Mouse (Mus musculus) layer of hippocampus, postnatal 25 days (tissue): ENCODE results near the gene Nr1d1. TPM values are rescaled to one million over a fixed set of nuclear protein-coding genes. Genes with fewer than 3 reads are reported as not detected.

Experiments used
- DNase-seq, 2 experiments: peaks; one replicate each; pipeline ENCODE4 v3.0.0; 2022; ENCODE audit warnings: mixed read lengths in 2 of 2, low spot score in 1 of 2; ENCODE audit errors: extremely low spot score in 1 of 2
- total RNA-seq, 2 experiments: library from RNA; stranded (reverse); gene quantifications; 2 replicates each; pipeline ENCODE4 v1.2.3; 2021

Nr1d1 gene
- total RNA-seq, 2 experiments from 2014 or later = 78.1 to 92.2 TPM

GRCm38 (mm10) chr11:98788550-98789218 is 13.6 kb upstream of the Nr1d1 start:
- DNase-seq = peak; percentile 42 to 71

- DNase-seq = no peak
Observed at GRCm38 (mm10) chr11:98788139-98788538, 13.0 kb upstream of the Nr1d1 start.

DNA sequence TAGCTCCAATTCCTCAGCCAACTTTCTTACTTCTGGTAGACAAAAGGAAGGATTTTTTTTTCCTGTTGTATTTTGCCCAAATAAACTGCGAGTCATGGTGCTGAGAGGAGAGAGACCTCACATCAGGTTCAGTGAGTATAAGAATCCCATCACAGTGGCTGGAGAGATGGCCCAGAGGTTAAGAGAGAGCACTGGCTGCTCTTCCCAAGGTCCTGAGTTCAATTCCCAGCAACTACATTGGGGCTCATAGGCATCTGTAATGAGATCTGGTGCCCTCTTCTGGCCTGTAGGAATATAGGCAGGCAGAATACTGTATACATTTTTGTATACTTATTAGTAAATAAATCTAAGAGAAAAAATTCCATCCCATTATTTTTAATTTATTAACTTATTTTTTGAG is 12.6 kb upstream of the Nr1d1 start:
- DNase-seq = no peak

- no peak for DNase-seq
Observed at GRCm38 (mm10) chr11:98787229-98787628, 12.1 kb upstream of the Nr1d1 start.

DNA sequence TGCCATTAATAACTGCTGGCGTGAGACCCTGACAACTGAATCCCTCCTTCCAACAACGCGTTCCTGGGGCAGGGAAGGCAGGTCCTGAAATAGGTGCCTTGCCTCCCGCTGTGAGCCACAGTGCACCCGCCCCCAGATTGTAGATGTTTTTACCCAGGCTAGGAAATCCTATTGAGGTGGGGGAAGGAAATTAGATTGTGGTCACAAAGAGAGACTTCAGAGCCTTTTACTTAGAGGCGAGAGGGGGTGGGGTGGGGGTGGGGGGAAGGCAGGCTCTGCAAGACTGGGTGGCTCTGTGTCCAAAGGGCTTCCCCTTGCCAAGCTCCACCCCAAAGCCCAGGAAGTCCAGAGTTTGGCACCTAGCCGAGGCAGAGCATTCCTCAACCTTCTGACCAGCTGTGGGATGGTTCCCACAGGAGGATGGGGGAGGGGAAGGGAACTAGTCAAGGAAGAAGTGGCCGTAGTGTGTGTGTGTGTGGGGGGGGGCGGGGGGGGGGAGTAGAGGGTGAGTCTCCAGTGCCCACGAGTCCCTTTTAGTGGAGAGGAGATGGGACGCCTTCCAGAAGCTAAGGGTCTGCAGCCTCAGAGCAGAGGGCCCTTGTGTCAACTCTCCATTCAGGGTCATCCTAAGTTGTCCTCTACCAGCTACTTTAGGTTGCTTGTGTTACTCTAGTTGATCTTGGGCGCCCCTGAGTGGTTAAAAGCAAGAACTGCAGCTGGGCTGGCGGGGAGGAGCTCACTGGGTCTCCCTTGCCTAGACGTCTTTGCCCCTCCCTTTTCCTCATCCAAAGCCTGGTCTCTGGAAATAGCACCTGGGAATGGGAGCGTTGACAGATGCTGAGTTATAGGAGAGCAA is 11.5 kb upstream of the Nr1d1 start:
- DNase-seq = peak; percentile 88 to 94

GRCm38 (mm10) chr11:98785772-98786281 is 10.7 kb upstream of the Nr1d1 start:
- peak; percentile 59 to 71 for DNase-seq

DNA sequence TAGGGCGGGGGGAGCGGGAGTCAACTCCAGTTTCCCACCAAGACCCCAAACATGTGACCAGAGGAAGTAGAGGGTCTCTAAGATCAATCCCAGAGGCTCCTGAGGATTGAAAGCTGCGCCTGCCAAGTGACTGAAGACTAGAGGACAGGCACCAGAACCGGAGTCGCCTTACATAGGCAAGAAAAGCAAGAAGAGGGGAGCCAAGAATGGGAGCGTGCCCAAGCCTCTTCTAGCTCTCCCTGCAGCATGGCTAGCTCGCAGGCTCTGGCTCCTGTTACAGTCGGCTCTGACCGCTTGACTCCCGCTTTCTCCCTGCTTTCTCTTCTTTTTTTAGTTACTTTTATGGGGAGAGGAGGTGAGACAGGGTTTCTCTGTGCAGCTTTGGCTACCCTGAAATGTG is 10.1 kb upstream of the Nr1d1 start:
- no peak for DNase-seq

DNA sequence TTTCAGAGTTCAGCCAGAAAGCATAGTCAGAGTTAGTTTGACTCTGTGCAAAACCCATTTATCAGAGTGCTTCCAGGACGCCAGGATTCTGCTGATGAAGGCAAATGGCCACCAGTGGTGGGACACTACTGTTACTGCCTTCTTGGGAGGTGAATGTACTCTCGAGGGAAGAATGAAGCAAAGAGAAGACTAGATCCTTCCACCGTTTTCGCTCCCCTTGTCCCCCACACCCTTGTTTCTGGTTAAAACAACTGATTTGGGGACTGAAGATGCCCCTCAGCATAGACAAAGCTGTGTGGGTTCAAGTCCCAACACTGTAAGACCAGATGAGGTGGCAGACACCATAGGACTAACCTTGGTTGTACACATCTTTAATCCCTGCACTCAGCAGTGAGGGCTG is 9.0 kb upstream of the Nr1d1 start:
- no peak for DNase-seq

- DNase-seq = peak; percentile 88
Observed at GRCm38 (mm10) chr11:98783236-98783696, 8.1 kb upstream of the Nr1d1 start.

- peak in 1 of 2 experiments; percentile 28 for DNase-seq
Observed at GRCm38 (mm10) chr11:98782651-98783235, 7.6 kb upstream of the Nr1d1 start.

GRCm38 (mm10) chr11:98781851-98782512 is 6.8 kb upstream of the Nr1d1 start:
- DNase-seq = peak; percentile 46 to 55

GRCm38 (mm10) chr11:98777888-98778287 is 2.8 kb upstream of the Nr1d1 start:
- DNase-seq = no peak

DNA sequence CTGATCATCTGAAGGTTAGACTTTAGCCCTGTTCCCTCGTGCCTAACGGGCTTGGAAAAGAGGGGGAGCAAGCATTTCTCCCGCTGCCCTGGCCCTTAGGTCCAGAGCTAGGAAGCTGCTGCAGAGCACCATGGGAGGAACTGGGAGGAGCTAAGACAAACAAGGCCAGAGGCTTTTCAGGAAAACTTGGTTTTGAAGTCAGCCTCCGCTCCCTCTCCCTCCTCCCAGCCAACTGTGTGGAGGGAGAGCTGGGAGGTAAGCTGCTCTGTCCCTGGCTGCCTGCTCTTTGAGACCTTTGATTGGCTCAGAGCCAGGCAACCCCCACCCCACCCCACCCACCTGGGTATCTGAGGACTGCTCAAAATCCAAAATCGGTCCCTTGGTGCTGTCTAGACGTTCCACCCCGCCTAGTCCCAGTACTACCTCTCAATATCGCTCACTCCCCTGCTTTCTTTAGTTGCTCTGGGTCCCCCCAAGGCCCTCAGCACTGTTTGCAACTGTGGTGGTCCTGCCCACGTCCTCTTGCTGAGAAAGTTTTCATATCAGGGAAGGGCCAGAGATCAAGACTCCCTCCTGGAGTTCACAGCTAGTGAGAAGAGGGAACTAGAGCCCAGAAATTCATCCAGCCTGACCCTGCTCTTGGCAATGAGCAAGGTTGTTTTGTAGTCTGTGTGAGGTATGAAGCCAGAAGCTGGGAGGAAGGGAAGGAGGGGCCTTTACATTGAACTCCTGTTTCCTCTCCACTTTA is 1.9 kb upstream of the Nr1d1 start:
- DNase-seq = no peak

- DNase-seq = no peak
Observed at GRCm38 (mm10) chr11:98776052-98776764, 1.1 kb upstream of the Nr1d1 start.

- DNase-seq = peak; percentile 97 to 98
Observed at GRCm38 (mm10) chr11:98775348-98776051, 367 bp upstream of the Nr1d1 start.

- DNase-seq = peak; percentile 91 to 98
Observed at GRCm38 (mm10) chr11:98773635-98774295, 1.4 kb downstream of the Nr1d1 start.

GRCm38 (mm10) chr11:98772667-98773171 is 2.4 kb downstream of the Nr1d1 start:
- DNase-seq = peak; percentile 26 to 38
